Mouse (Mus musculus): ENCODE results near the gene Blvrb. TPM values are rescaled to one million over a fixed set of nuclear protein-coding genes. Genes with fewer than 3 reads are reported as not detected.
"Not testable (repeated sequence)": the region's sequence is repeated elsewhere in the genome, so short reads cannot be mapped to it uniquely, and the experiment has no call there.

Blvrb gene
- polyA plus RNA-seq, 1 experiment from 2014 or later = 34.4 TPM

- no peaks in the 10 kb centered on the region for H3K36me3 ChIP-seq (ENCODE audit: control insufficient read depth, insufficient read depth, low read length)
- peak; percentile 89 for DNase-seq (ENCODE audit: low spot score)
- H3K4me2 ChIP-seq (ENCODE audit: low read depth, low read length, severe bottlenecking) = peak overlapping the region; percentile 72
- peak overlapping the region; percentile 71 for H3K27ac ChIP-seq (ENCODE audit: low read depth, low read length)
- peak overlapping the region; percentile 64 for H3K9ac ChIP-seq (ENCODE audit: low read length)
- peaks cover 11% of the 10 kb centered on the region; the same call in 1 of the 2 replicates for H3K4me1 ChIP-seq (replicated peaks; ENCODE audit: control insufficient read depth, insufficient read depth, low read length)
- no peaks in the 10 kb centered on the region for H3K9me3 ChIP-seq (ENCODE audit: control insufficient read depth, low read length)
- no peaks in the 10 kb centered on the region for H3K27me3 ChIP-seq (ENCODE audit: control insufficient read depth, insufficient read depth, low read length)
- peak; percentile 55 for ATAC-seq (replicated peaks; ENCODE audit: low FRiP score)
- WGBS = 1% methylated on average over 25 of the region's 33 CpGs
- peak overlapping the region; percentile 39 for H3K4me3 ChIP-seq (ENCODE audit: low read depth, low read length)
These were observed 43.0 kb downstream of the Blvrb start for GRCm38 (mm10) chr7:27490543-27491329.

GRCm38 (mm10) chr7:27491856-27492255 lies 44.1 kb downstream of the Blvrb start:
- Histone ChIP-seq H3K36me3 (ENCODE audit: control insufficient read depth, insufficient read depth, low read length) (no peaks in the 10 kb centered on the region), H3K27ac (ENCODE audit: low read depth, low read length) (no peak overlapping the region), H3K4me1 (replicated peaks; ENCODE audit: control insufficient read depth, insufficient read depth, low read length) (peaks cover 11% of the 10 kb centered on the region; the same call in 1 of the 2 replicates), H3K9me3 (ENCODE audit: control insufficient read depth, low read length) (no peaks in the 10 kb centered on the region), H3K9ac (ENCODE audit: low read length) (no peak overlapping the region), H3K4me3 (ENCODE audit: low read depth, low read length) (no peak overlapping the region), H3K27me3 (ENCODE audit: control insufficient read depth, insufficient read depth, low read length) (no peaks in the 10 kb centered on the region), H3K4me2 (ENCODE audit: low read depth, low read length, severe bottlenecking) (no peak overlapping the region)
- ATAC-seq (replicated peaks; ENCODE audit: low FRiP score) = no peak
- WGBS = 81% methylated on average over 7 of the region's 7 CpGs
- DNase-seq (ENCODE audit: low spot score) = no peak

GRCm38 (mm10) chr7:27493022-27493421 lies 45.2 kb downstream of the Blvrb start:
- no peak for ATAC-seq (replicated peaks; ENCODE audit: low FRiP score)
- no peaks in the 10 kb centered on the region for H3K27me3 ChIP-seq (ENCODE audit: control insufficient read depth, insufficient read depth, low read length)
- no peak overlapping the region for H3K4me3 ChIP-seq (ENCODE audit: low read depth, low read length)
- H3K9me3 ChIP-seq (ENCODE audit: control insufficient read depth, low read length) = no peaks in the 10 kb centered on the region
- H3K9ac ChIP-seq (ENCODE audit: low read length) = no peak overlapping the region
- no peaks in the 10 kb centered on the region for H3K36me3 ChIP-seq (ENCODE audit: control insufficient read depth, insufficient read depth, low read length)
- H3K4me1 ChIP-seq (replicated peaks; ENCODE audit: control insufficient read depth, insufficient read depth, low read length) = peaks cover 7% of the 10 kb centered on the region; the same call in 1 of the 2 replicates
- no peak for DNase-seq (ENCODE audit: low spot score)
- no peak overlapping the region for H3K27ac ChIP-seq (ENCODE audit: low read depth, low read length)
- H3K4me2 ChIP-seq (ENCODE audit: low read depth, low read length, severe bottlenecking) = no peak overlapping the region
- WGBS = 81% methylated on average over 3 of the region's 3 CpGs

- WGBS = 91% methylated on average over 5 of the region's 5 CpGs
- Histone ChIP-seq H3K4me3 (ENCODE audit: low read depth, low read length) (no peak overlapping the region), H3K36me3 (ENCODE audit: control insufficient read depth, insufficient read depth, low read length) (no peaks in the 10 kb centered on the region), H3K9ac (ENCODE audit: low read length) (no peak overlapping the region), H3K4me1 (replicated peaks; ENCODE audit: control insufficient read depth, insufficient read depth, low read length) (0 out of 2 replicates have a peak, but pooled peaks cover 4% of the 10 kb centered on the region), H3K4me2 (ENCODE audit: low read depth, low read length, severe bottlenecking) (no peak overlapping the region), H3K27me3 (ENCODE audit: control insufficient read depth, insufficient read depth, low read length) (no peaks in the 10 kb centered on the region), H3K9me3 (ENCODE audit: control insufficient read depth, low read length) (no peaks in the 10 kb centered on the region), H3K27ac (ENCODE audit: low read depth, low read length) (no peak overlapping the region)
- DNase-seq (ENCODE audit: low spot score) (no peak), ATAC-seq (replicated peaks; ENCODE audit: low FRiP score) (no peak)
These were observed 45.7 kb downstream of the Blvrb start for GRCm38 (mm10) chr7:27493450-27493849.

GRCm38 (mm10) chr7:27494659-27495367 lies 47.0 kb downstream of the Blvrb start:
- not testable (repeated sequence) for H3K4me3 ChIP-seq (ENCODE audit: low read depth, low read length); H3K9me3 ChIP-seq (ENCODE audit: control insufficient read depth, low read length); H3K4me2 ChIP-seq (ENCODE audit: low read depth, low read length, severe bottlenecking); H3K27ac ChIP-seq (ENCODE audit: low read depth, low read length); ATAC-seq (replicated peaks; ENCODE audit: low FRiP score); DNase-seq (ENCODE audit: low spot score); H3K4me1 ChIP-seq (replicated peaks; ENCODE audit: control insufficient read depth, insufficient read depth, low read length); H3K9ac ChIP-seq (ENCODE audit: low read length); H3K36me3 ChIP-seq (ENCODE audit: control insufficient read depth, insufficient read depth, low read length); H3K27me3 ChIP-seq (ENCODE audit: control insufficient read depth, insufficient read depth, low read length)
- WGBS = 92% methylated on average over 8 of the region's 9 CpGs

DNA sequence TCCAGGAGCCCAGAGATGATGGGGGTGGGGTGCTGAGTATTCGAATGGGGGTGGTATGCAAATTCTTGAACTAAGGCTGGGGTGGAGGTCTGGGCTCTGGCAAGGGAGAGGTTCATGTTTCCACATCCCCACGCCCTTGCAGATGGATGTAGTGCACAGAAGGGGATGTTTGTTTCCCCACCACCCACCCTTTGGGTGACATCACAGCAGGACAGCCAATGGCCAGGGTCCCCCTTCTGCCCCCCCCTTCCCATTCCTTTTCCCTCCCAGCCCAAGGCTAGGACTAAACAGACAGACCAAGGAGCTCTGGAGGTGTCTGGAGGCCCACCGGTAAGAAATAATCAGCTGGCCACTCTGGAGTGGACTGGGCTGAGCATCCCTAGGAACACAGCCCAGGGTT lies 51.3 kb downstream of the Blvrb start, which contains the start of gene Prx:
Gene Prx, plus strand, starts transcription at position 289 of the 400 bp plus-strand sequence.
- Histone ChIP-seq H3K27me3 (ENCODE audit: control insufficient read depth, insufficient read depth, low read length) (no peaks in the 10 kb centered on the region), H3K4me3 (ENCODE audit: low read depth, low read length) (no peak within 1 kb of the TSS), H3K9ac (ENCODE audit: low read length) (no peak within 1 kb of the TSS), H3K27ac (ENCODE audit: low read depth, low read length) (no peak within 1 kb of the TSS), H3K4me2 (ENCODE audit: low read depth, low read length, severe bottlenecking) (no peak within 1 kb of the TSS), H3K9me3 (ENCODE audit: control insufficient read depth, low read length) (no peaks in the 10 kb centered on the region), H3K4me1 (replicated peaks; ENCODE audit: control insufficient read depth, insufficient read depth, low read length) (no peaks in the 10 kb centered on the region), H3K36me3 (ENCODE audit: control insufficient read depth, insufficient read depth, low read length) (no peaks in the 10 kb centered on the region)
- DNase-seq (ENCODE audit: low spot score) = no peak
- ATAC-seq (replicated peaks; ENCODE audit: low FRiP score) = no peak
- 53% methylated on average over 3 of the region's 3 CpGs for WGBS

DNA sequence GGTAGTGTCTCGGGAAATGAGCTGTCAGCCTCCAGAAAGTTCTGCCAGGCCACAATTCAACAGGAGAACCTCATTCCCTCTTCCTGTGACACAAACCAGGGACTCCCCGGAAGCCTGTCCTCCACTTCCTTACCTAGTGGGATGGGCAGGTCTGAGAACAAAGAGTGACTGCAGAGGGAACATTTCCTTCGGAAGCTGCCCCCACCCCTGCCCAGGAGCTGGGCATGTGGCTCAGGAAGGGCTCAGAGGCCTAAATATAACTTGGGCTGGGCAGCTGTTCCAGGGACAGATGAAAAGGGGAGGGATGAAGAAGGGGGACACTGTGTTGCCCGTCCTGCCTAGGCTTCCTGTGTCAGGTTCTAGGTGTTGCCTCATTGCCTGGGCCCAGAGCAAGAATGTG lies 53.8 kb downstream of the Blvrb start:
- H3K27ac ChIP-seq (ENCODE audit: low read depth, low read length) = no peak overlapping the region
- H3K4me3 ChIP-seq (ENCODE audit: low read depth, low read length) = no peak overlapping the region
- H3K36me3 ChIP-seq (ENCODE audit: control insufficient read depth, insufficient read depth, low read length) = no peaks in the 10 kb centered on the region
- H3K9me3 ChIP-seq (ENCODE audit: control insufficient read depth, low read length) = no peaks in the 10 kb centered on the region
- ATAC-seq (replicated peaks; ENCODE audit: low FRiP score) = no peak
- H3K4me1 ChIP-seq (replicated peaks; ENCODE audit: control insufficient read depth, insufficient read depth, low read length) = no peaks in the 10 kb centered on the region
- 74% methylated on average over 4 of the region's 4 CpGs for WGBS
- no peak overlapping the region for H3K9ac ChIP-seq (ENCODE audit: low read length)
- H3K27me3 ChIP-seq (ENCODE audit: control insufficient read depth, insufficient read depth, low read length) = no peaks in the 10 kb centered on the region
- DNase-seq (ENCODE audit: low spot score) = no peak
- H3K4me2 ChIP-seq (ENCODE audit: low read depth, low read length, severe bottlenecking) = no peak overlapping the region

- Histone ChIP-seq H3K9me3 (ENCODE audit: control insufficient read depth, low read length) (no peaks in the 10 kb centered on the region), H3K4me1 (replicated peaks; ENCODE audit: control insufficient read depth, insufficient read depth, low read length) (no peaks in the 10 kb centered on the region; the same call in 1 of the 2 replicates), H3K9ac (ENCODE audit: low read length) (no peak overlapping the region), H3K36me3 (ENCODE audit: control insufficient read depth, insufficient read depth, low read length) (no peaks in the 10 kb centered on the region), H3K4me3 (ENCODE audit: low read depth, low read length) (peak overlapping the region; percentile 40; the same call in 1 of the 2 replicates), H3K4me2 (ENCODE audit: low read depth, low read length, severe bottlenecking) (peak overlapping the region; percentile 55; the same call in 1 of the 2 replicates), H3K27ac (ENCODE audit: low read depth, low read length) (no peak overlapping the region), H3K27me3 (ENCODE audit: control insufficient read depth, insufficient read depth, low read length) (no peaks in the 10 kb centered on the region)
- WGBS = 55% methylated on average over 9 of the region's 9 CpGs
- ATAC-seq (replicated peaks; ENCODE audit: low FRiP score) (no peak), DNase-seq (ENCODE audit: low spot score) (no peak)
These were observed 59.1 kb downstream of the Blvrb start for GRCm38 (mm10) chr7:27506765-27507370.

Measured in forebrain, embryonic 11.5 days (tissue).